Mouse (Mus musculus) T-helper 2 cell (primary cell): ENCODE results near the gene Sf3a2.

Experiments
- in situ Hi-C: fragments of 300-600 bp; cut with MboI, MseI; formaldehyde crosslinking; loops from one replicate; pipeline ENCODE4 v1.15.1; 2025; ENCODE audit warnings: high pct_unique_total_duplicates

Sf3a2 gene

DNA sequence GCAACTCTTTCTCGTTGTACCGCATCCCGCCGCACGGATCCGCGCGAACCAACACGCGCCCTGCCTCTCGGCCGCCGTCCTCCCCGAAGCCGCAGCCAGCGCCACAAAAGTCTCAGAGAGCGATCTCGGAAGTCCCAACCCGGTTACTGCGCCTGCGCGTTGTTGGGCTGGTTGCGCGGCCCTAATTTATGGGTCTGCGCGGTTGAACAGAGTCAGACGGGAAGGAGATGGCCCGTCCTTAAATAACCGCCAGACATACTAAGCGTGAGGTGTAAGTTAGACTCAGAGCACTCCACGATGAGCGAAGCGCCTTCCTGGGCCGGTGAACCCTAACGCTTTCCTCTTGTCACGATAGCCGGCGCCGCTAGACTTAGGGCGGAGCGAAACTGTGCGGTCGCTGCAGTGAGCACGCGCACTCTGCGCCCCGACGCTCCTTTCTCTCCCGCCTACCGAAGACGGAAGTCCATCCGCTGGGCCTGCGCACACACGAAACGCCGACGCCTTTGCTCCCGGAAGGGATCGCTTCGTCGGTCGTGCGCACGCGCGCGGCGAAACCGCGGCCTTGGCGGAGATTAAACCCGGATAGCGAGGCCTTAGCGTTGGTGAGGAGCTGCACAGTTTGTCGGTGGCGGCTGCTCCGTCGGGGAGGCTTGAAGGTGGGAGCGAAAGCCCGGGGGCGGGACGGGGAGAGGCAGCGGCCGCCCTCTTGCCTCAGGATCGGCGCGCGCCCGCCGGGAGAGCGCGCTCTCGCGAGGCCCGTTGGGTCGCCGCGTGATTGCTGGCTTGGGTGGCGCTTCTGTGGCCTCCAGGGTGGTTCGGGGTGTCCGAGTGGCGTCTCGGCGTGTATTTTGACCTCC lies at the start of gene Sf3a2, which contains the start of gene Plekhj1:
TSS of gene Sf3a2 (plus strand) at position 49 of the 857 bp plus-strand sequence.
TSS of gene Plekhj1 (minus strand) at position 477 of the 857 bp plus-strand sequence.
- in situ Hi-C loops: loop anchor here (5.0 kb wide), 1 partner anchor 51 kb away; no protein-coding TSS in a partner anchor

DNA sequence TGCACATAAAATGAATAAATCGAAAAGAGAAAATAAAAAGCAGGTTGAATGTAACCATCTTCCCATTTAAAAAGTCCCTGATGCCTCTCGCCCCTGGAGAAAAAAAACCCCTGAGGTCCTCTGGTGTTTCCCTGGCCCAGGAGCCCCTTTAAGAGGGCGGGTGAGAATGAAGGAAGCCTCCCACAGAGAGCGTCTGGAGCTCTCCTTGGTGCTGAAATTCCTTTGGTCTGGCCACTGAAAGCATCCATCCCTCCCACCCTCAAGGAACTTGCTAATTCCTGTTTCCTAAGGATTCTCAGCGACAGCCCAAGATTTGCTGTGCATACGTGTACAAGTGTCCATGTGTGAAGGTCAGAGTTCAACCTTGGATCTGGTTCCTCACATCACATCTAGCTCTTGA lies 49.4 kb upstream of the Sf3a2 start:
- in situ Hi-C loops: loop anchor here (5.0 kb wide), 3 partner anchors 49 to 249 kb away; partner anchors contain the start of genes Plekhj1 and Sf3a2

DNA sequence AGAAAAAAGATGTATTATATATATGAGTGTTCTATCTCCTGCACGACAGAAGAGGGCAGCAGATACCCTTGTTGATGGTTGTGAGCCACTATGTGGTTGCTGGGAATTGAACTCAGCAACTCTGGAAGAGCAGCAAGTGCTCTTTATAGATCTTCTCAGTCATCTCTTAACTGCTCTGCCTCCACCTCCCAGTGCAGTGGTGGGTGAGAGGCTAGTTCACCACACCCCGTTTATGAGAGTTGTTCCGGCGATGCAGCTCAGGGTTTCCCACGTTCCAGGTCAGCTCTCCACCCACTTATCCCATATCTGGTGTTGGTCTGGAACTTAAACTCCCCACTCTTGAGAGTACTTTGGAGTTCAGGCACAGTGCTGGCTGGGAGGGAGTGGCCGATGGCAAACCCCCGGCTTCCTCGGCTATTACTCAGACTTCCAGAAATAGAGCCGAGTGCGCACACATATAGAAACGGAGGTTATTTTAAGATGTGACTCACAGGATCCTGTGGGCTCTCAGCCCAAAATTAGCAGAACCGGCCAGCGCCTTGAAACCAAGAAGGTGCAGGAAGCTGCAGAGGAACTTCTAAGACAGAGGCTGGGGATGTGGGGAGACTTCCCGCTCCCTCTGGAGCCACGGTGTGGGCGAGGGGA lies 46.7 kb upstream of the Sf3a2 start:
- in situ Hi-C loops: no loop called here

DNA sequence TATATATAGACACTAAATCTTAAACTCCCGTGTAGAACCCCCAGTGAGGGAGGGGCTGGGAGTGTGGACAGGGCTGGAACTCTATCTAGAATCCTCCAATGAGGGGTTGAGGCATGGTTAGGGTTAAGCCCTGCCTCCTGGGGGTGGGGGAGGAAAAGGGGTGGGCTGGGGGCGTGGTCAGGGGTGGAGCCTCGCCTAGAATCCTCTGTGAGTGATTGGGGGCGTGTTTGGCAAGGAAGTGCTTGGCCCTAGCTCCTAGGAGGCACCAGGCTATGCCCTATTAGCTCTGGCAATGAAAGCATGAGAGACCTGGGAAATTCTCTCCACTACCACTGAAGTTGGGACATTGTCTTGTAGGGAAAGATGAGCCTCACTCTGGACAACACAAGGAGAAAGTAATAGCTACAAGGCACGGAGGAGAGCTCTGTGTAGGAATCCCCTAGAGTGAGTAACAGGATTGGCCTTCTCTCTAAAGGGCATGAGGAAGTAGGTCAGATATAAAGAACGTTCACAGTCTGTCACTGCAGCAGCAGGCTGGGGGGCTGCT lies 45.8 kb upstream of the Sf3a2 start:
- in situ Hi-C loops: no loop called here

DNA sequence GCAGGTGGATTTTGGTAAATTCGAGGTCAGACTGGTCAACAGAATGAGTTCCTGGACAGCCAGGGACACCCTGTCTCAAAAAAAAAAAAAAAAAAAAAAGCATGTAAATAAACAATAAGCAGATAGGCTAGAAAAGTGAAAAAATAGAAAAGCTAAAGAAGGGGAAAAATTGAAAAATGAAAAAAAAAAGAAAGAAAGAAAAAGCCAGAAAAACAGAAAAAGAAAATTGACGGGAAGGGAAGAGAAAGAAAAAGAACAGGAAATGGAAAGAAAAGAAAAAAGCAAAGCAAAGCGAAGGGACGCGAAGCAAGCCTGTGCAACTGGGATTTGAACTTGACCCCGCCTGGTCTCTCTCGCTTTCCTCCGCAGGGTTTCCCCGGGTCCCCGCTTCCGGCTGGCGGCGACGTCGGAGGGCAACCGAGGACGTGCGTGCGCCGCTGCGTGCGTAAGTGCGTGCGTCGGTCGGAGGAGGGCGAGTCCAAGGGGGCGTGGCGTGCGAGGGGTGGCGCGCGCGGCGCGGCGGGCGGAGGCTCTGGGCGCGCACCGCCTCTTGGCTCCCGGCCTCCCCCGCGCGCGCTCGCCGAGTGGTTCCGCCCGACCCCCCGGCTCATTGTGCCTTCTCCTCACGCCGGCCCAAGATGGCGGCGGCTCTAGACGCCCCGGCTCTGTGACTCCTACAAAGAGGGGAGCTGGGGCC lies 43.3 kb upstream of the Sf3a2 start, which contains the start of gene Dot1l:
TSS of gene Dot1l (plus strand) at position 613 of the 697 bp plus-strand sequence.
- in situ Hi-C loops: no loop called here

DNA sequence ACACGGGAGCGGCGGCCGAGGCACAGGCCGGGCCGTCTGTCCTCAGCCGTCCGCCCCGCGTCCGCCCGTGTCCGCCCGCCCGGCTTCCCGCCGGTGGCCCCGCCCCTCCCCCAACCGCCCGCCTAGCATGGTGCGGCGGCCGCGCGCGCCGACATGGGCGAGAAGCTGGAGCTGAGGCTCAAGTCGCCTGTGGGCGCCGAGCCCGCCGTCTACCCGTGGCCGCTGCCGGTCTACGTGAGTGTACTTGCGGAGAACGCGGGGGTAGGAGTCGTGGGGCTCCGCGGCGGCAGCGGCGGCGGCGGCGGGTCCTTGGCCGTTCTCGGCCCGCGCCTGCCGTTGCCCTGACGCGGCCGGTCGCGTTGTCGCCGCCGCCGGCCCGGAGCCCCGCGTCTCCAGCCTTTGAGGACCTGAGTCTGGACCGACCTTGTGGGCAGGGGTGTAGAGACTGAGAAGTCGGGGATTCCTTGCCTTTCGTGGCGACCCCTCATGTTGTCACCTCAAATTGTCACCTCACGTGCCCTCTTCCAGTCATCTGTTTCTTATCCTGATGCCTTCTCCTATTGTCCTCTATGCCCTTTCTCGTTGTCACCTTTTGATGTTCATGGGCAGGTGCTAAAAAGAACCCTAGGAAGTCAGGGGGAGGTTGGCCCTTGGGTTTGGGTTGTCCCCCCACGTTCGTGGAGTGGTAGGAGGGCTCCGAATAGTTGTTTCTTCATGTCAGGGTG lies 42.5 kb upstream of the Sf3a2 start:
- in situ Hi-C loops: no loop called here

DNA sequence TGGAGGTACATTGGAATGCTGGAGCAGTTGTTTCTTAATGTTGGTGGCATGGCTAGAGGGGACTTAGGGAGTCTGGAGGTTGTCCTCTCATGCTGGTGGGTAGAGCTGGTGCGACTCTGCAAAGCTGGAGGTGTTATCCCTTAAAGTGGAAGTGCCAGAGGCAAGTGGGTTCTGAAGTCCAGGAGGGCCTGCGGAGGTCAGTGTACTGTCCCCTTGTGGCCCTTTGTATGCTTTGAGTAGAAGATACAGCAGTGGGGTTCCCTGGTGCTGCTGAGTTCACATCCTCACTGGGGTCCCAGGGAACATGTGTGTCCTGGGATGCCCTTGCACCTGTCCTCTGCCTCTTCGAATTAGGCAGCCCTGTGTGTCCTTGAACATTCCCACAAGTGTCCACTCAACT lies 41.9 kb upstream of the Sf3a2 start:
- in situ Hi-C loops: no loop called here

DNA sequence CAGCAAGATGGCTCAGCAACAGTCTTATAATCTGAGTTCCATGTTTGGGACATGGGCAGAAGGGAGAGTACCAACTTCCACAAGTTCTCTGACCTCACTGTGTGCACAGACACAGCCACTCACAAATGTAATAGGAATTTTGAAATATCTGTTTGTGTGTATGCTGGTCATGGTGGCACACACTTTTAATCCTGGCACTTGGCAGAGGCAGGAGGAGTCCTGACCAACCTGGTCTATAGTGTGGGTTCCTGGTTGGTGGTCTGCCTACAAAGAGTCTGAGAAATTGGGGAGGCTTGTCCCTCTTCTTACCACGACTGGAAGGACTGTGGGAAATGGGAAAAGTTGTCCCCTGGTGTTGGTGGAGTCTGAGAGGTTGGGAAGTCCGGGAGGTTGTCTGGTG lies 41.5 kb upstream of the Sf3a2 start:
- in situ Hi-C loops: no loop called here

DNA sequence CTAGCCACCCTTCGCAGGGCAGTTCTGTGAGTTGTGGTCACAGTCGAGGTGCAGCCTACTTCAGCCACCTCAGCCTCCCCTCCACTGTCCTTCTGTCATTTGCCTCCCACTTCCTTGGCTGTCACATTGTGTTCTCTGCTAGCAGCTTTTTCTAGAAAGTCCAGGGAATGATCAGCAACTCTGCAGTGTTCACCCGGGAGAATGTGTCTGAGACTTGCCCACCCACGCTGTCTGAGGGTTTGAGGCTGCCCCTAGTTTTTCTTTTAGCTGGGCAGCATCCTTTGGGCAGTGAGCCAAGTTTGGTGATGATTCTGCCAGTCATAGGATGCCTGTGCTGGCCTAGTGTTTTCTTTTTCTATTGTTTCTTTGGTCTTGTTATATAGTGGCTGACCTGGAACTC lies 41.0 kb upstream of the Sf3a2 start:
- in situ Hi-C loops: no loop called here

DNA sequence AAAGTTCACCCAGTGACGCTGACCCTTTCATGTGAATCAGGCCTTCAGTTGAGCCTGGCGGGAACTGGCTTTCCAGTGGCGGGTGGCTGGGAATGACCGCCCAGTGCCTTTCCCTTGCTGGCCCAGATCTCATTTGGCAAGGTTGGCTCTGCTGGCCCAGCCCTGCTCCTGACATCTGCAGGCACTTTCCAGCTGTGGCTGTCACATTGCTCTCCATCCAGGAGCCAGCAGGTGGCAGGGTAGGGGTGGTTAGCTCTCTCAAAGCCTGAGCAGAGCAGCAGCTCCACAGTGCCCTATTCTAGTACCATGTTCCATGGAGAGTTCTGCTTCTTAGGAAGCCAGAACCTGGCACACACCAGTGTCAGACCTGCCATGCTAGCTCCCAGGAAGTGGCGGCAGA lies 40.3 kb upstream of the Sf3a2 start:
- in situ Hi-C loops: no loop called here

DNA sequence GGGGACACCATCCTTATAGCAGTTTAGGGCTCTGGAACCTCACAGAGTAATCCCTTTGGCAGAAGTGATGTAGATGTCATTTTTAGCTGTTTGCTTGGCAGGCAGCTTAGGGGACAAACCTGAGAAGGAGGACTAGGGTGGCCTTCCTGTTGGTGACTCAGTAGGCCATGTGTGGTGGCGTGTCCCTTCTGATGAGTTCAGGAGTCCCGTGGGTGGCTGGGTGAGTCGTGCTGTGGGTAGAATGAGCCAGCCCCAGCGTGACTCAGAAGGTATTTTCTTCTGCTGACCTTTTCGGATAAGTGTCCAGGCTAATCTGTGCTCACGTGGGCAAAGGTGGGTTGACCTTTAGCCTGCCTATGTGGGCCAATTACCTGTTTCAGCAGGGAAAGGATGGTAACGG lies 39.3 kb upstream of the Sf3a2 start:
- in situ Hi-C loops: no loop called here

DNA sequence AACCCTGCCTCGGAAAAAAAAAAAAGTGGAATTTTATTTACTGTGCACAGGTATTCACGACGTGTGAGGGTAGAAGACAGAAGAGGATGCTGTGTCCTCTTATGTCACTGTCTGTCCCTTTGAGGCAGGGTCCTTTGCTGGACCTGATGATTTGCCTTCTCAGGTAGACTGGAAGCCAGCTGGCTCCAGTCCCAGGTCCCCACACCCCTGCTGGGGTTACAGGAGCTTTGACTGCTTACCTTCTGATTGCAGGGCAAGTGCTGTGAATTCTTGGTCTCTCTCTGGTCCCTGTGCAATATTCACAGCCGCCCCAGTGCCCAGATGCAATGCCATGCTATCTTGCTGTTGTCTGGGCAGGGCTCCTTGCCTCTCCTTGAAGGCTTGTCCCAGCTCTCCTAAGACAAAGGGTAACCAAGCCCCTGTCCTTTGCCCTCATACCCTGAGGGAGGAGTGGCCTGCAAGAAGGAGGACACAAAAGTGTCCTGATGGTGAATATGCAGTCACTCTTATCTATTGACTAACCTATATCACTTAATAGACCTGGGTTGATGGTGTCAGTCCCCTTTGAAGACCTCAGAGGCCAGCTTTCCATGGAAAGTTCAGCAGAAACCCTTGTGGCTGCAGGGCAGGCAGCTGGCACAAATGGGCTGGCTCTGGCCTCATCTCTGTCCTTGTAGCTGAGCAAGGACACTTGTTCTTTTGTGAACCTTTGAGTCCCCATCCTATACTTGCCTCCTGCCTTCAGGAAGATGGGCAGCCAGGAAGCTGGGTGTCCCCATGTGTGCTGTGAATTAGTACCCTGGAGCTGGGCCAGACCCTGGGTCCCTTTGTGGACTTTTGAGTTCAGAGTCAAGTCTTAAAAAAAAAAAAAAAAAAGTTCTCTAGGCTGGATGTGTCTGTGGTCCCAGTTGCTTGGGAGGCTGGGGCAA lies 37.1 kb upstream of the Sf3a2 start:
- in situ Hi-C loops: no loop called here

DNA sequence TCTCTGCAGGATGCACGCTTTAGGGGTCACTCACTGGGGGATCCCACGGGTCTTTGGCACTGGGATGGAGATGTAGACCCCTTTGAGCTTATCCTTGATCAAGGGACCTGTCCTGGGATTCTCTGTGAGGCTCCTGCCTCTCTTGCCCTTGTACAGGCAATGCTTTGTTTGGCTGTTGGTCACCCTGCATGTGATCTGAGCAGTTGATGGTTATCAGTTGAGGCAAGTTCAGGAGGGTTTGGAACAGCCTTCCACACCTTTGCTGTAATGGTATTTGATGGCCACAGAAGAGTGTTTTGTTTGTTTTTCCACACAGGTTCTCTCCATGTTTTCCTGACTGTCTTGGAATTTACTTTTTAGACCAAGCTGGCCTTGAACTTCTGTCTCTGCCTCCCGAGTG lies 36.2 kb upstream of the Sf3a2 start:
- in situ Hi-C loops: no loop called here

DNA sequence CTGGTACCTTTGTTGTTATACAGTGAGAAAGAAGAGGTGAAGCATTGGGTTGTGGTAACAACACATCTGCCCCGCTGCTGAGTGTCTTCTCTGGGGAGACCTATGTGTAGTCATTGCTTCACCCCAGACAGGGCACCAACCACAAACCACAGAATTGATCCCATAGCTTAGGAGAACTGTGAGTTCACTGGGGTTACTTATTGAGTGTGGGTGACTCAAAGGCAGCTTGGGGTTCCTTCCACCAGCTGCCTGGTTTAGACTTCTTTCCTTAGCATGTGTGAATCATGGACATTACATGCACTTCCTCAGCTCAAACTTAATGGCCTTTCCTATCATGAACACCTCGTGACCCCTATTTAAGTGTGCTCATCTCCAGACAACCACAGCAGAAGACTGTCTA lies 34.5 kb upstream of the Sf3a2 start:
- in situ Hi-C loops: no loop called here

DNA sequence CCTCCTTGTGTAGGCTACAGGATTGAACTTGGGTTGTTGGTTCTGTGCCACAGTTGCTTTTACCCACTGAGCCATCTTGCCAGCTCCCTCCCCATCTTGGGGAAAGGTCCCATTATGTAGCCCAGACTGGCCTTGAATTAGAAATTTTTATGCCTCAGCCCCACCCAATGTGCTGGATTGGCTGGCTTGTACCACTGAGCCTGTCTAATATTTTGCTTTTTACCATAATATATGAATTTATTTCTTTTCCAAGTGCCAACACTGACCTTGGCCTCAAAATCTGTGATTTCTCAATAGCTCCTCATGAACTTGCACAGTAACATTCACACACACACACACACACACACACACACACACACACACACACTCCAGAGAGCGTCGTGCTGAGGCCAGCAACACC lies 32.3 kb upstream of the Sf3a2 start:
- in situ Hi-C loops: loop anchor here (5.0 kb wide), 1 partner anchor 672 kb away; no protein-coding TSS in a partner anchor

DNA sequence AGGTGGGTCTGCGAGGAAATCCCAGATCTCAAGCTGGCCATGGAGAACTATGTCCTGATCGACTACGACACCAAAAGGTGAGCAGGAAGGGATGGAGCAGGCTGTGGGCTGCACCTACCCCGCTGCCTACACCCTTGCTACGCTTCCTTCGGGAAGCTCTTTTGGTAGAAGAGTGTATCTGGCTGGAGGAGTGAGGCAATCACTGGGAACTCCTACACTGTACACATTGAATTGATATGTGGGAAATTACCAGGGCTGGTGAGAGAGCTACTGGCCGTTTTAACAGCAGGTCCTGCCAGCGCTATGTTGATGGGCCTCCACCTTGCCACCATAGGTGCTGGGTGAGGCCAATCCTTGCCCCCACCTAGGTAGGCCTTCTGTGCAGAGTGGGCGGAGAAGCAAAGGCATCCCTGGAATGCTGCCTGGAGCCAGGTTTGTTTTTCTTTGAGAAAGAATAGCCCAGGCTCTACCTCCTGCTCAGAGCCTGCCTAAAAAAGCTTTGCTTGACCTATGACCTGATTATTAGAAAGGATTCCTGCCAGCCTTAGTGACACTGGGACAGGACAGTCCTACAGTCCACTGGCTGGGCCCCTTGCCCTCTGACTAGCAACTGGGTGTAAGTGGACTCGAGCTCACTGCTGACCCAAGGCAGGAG lies 31.7 kb upstream of the Sf3a2 start:
- in situ Hi-C loops: loop anchor here (5.0 kb wide), 1 partner anchor 671 kb away; no protein-coding TSS in a partner anchor

DNA sequence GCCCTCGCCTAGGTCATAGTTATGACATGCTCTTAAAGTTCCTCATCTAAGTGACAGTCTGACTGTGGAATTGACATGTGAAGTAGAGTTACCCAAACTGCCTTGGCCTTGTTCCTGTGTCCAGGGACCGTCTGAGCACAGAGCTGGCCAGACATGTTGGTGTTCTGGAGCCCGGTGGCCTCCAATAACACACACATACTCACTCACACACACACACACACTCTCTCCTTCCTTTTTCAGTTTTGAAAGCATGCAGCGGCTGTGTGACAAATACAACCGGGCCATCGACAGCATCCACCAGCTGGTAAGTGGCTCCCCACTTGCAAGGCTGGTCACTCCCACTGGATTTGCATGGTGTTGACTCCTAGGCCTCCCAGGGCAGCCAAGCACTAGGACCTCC lies 29.6 kb upstream of the Sf3a2 start:
- in situ Hi-C loops: loop anchor here (5.0 kb wide), 1 partner anchor 669 kb away; no protein-coding TSS in a partner anchor

DNA sequence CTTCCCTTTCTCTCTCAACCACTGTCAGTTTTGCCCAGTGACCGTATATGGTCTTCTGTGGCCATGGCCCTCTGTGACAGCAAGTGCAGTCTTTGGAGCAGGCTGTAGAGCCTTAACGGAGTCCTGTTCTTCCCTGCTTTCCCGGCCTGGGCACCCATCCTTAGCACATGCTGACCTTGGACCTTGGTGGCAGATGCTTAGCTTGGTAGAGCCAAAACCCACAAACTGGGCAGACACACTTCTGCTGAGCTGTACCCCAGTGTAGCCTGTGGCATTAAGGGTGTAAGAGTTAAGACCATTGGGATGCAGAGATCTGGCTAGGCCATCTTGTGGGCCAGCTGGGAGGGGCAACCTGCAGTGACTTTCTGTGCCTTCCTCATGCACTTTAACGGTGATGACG lies 24.2 kb upstream of the Sf3a2 start:
- in situ Hi-C loops: no loop called here

DNA sequence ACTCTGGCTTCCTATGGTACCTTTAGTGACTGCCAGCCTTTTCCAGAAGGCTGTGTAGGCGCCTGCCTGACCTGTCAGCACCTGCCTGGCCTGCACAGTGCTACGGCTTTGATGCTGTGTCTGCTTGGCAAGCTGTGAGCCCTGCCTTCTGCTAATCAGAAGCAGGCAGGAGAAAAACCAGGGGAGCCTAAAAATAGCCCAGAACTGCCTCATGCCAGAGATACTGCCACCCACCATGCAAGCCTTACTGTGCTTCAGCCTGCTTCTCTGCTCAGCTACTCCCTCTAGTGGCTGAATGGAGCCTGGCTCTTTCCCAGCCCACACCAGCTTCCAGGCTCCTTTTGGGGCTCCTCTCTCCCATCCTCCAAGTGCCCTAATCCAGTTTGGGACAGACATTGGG lies 23.4 kb upstream of the Sf3a2 start:
- in situ Hi-C loops: no loop called here
